Mouse (Mus musculus) cerebellum, postnatal 14 days (tissue): ENCODE data around the gene Acot12.

Source experiments
- DNase-seq, 2 experiments: peaks; one replicate each; pipeline ENCODE4 v3.0.0; 2021; ENCODE audit warnings: mixed read lengths in 2 of 2

The Acot12 gene

GRCm38 (mm10) chr13:91741280-91742047 is at the start of gene Acot12:
TSS of gene Acot12 (plus strand) at chr13:91741512.
- peak; percentile 54 to 60 for DNase-seq

- no peak for DNase-seq
Measured at GRCm38 (mm10) chr13:91693615-91694014, 47.7 kb upstream of the Acot12 start.

- no peak for DNase-seq
Measured at GRCm38 (mm10) chr13:91695406-91695805, 45.9 kb upstream of the Acot12 start.

- DNase-seq, result no peak
Measured at GRCm38 (mm10) chr13:91696109-91696645, 45.1 kb upstream of the Acot12 start.

- DNase-seq, result peak; percentile 66 to 72
Measured at GRCm38 (mm10) chr13:91697011-91697410, 44.3 kb upstream of the Acot12 start.

GRCm38 (mm10) chr13:91702337-91702736 is 39.0 kb upstream of the Acot12 start:
- DNase-seq, result no peak

GRCm38 (mm10) chr13:91719487-91719886 is 21.8 kb upstream of the Acot12 start:
- DNase-seq, result no peak

- DNase-seq, result no peak
Measured at GRCm38 (mm10) chr13:91723108-91723735, 18.1 kb upstream of the Acot12 start.

GRCm38 (mm10) chr13:91723736-91724119 is 17.6 kb upstream of the Acot12 start:
- no peak for DNase-seq

- no peak for DNase-seq
Measured at GRCm38 (mm10) chr13:91724211-91724610, 17.1 kb upstream of the Acot12 start.

GRCm38 (mm10) chr13:91725130-91725529 is 16.2 kb upstream of the Acot12 start:
- DNase-seq, result no peak

- DNase-seq, result no peak
Measured at GRCm38 (mm10) chr13:91727899-91728298, 13.4 kb upstream of the Acot12 start.

GRCm38 (mm10) chr13:91737191-91737590 is 4.1 kb upstream of the Acot12 start:
- DNase-seq, result no peak

GRCm38 (mm10) chr13:91740851-91741250 is 461 bp upstream of the Acot12 start:
- DNase-seq, result no peak

- no peak for DNase-seq
Measured at GRCm38 (mm10) chr13:91743180-91743579, 1.9 kb downstream of the Acot12 start.

GRCm38 (mm10) chr13:91746470-91746869 is 5.2 kb downstream of the Acot12 start:
- no peak for DNase-seq

GRCm38 (mm10) chr13:91748401-91748800 is 7.1 kb downstream of the Acot12 start:
- DNase-seq, result no peak

- no peak for DNase-seq
Measured at GRCm38 (mm10) chr13:91749981-91750380, 8.7 kb downstream of the Acot12 start.

- peak in 1 of 2 experiments; percentile 5 for DNase-seq
Measured at GRCm38 (mm10) chr13:91753724-91754123, 12.4 kb downstream of the Acot12 start.

- DNase-seq, result no peak
Measured at GRCm38 (mm10) chr13:91754762-91755161, 13.4 kb downstream of the Acot12 start.

GRCm38 (mm10) chr13:91756230-91756629 is 14.9 kb downstream of the Acot12 start:
- no peak for DNase-seq

- DNase-seq, result no peak
Measured at GRCm38 (mm10) chr13:91758316-91759048, 17.2 kb downstream of the Acot12 start.

GRCm38 (mm10) chr13:91759791-91760190 is 18.5 kb downstream of the Acot12 start:
- no peak for DNase-seq
